Mouse (Mus musculus) neural tube, embryonic 14.5 days (tissue): ENCODE data around the gene Ccdc157. TPM values are rescaled to one million over a fixed set of nuclear protein-coding genes. Genes with fewer than 3 reads are reported as not detected.

Source experiments
- ATAC-seq: fragments of 200-750 bp; cut with Nextera tagmentation; 2 replicates; pipeline ENCODE4 v1.8.0; 2017; ENCODE audit warnings: low read depth, mild to moderate bottlenecking, moderate TSS enrichment, moderate library complexity
- H3K27ac ChIP-seq: fragments of 300-500 bp; sonication (generic); 2 replicates; pipeline ENCODE4 v1.5.1; 2014; ENCODE audit warnings: low read depth, mild to moderate bottlenecking, control low read depth, low read length, moderate library complexity, mixed read lengths
- H3K27me3 ChIP-seq: fragments of 300-500 bp; sonication (generic); 2 replicates; pipeline ENCODE4 v1.6.1; 2014; ENCODE audit warnings: low read length; ENCODE audit not compliant: control insufficient read depth, insufficient read depth
- H3K36me3 ChIP-seq: fragments of 300-500 bp; sonication (generic); 2 replicates; pipeline ENCODE4 v1.6.1; 2014; ENCODE audit warnings: low read length, mixed read lengths; ENCODE audit not compliant: control insufficient read depth, insufficient read depth
- H3K4me1 ChIP-seq: fragments of 300-500 bp; sonication (generic); 2 replicates; pipeline ENCODE4 v1.6.1; 2014; ENCODE audit warnings: low read length; ENCODE audit not compliant: control insufficient read depth, insufficient read depth
- H3K4me2 ChIP-seq: fragments of 300-500 bp; sonication (generic); 2 replicates; pipeline ENCODE4 v1.6.1; 2014; ENCODE audit warnings: mild to moderate bottlenecking, low read depth, low read length, control low read depth
- H3K4me3 ChIP-seq: fragments of 300-500 bp; sonication (generic); 2 replicates; pipeline ENCODE4 v1.5.1; 2014; ENCODE audit warnings: low read depth, low read length, control low read depth, mixed read lengths
- H3K9ac ChIP-seq: fragments of 300-500 bp; sonication (generic); replicated peaks from 2 replicates; pipeline ENCODE4 v1.6.1; 2014; ENCODE audit warnings: low read depth, mild to moderate bottlenecking, control low read depth, low read length, mixed read lengths
- H3K9me3 ChIP-seq: fragments of 300-500 bp; sonication (generic); 2 replicates; pipeline ENCODE4 v1.6.1; 2016; ENCODE audit warnings: low read length; ENCODE audit not compliant: control insufficient read depth
- WGBS: fragments of 180-500 bp; shearing (Covaris S2); extraction: QIAGEN DNeasy Blood & Tissue Kit; methylation state at CpG from one replicate; pipeline ENCODE4 v1.1.7; 2014; 5-methylcytosine and 5-hydroxymethylcytosine counted together
- polyA plus RNA-seq: library from polyadenylated mRNA; unstranded; fragments of >200 nt; fragmentation: Nextera tagmentation; extraction: Ambion mirVana; gene quantifications from 2 replicates; pipeline ENCODE4 v1.2.1, GENCODE M21; 2014

Ccdc157 gene
- polyA plus RNA-seq = 5.8 and 6.7 TPM in 2 replicates

DNA sequence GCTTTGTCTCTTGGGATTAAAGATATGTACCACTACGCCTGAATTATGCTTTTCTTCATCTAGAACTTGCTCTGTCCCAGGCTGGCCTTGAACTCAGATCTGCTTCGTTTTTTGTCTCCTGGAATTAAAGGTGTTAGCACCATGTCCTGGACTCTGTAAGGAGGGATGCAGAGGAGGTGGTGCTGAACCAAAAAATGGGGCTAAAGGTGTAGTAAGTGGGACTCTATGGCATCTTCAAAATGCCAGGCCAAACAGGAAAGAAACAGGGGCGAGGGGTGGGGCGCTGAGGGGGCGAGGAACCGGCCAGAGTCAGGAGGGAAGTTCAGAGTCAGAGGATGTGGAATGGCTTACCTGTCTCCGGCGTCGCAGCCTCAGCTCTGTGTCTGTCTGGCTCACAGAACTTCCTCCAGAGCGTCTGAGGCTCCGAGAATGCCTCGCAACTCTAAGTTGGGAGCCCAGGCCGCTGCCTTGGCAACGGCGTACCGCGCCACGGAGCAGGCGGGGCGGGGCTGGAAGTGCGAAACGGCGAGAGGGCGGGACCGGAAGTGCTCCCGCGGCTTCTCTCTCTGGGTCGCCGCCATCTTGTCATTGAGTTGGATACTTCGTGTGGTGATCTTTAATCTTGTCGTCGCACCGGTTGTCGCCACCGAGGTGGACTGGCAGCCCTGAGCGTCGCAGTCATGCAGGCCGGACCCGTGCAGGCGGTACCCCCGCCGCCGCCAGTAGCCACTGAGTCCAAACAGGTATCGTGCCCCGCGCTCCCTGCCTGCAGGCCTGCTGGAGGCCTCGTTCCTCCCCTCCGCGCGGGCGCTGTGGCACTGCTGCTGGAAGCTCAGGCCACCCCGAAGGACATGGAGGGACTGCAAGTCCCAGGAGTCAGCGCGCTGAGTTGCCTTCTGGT, at the start of gene Ccdc157, which contains the start of gene Sf3a1:
TSS of gene Ccdc157 (minus strand) at position 486 of the 901 bp plus-strand sequence.
TSS of gene Sf3a1 (plus strand) at position 543 of the 901 bp plus-strand sequence.
- H3K9ac ChIP-seq = peak within 1 kb of the TSS; percentile 82
- peak within 1 kb of the TSS; percentile 90 for H3K4me2 ChIP-seq
- 2% methylated on average over 54 of the region's 54 CpGs for WGBS

DNA sequence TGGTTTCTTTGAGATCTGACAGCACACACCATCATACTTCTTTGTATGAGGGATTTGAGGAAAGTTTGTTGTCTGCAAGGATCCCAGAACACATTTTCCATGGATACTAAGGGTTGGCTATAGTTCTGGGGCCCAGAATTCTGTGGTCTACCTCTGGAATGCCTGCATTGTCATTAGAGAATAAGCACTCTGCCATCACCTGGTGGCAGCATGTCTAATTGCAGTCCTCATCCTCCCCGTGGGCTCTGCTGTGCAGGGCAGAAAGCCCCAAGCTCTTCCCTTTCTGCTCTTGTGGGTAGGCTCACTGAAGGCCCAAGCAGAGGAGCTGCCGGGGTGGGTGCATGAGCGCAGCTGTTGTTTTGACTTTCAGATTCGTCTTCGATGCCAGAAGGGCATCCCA, 49.5 kb upstream of the Ccdc157 start:
- 82% methylated on average over 5 of the region's 5 CpGs for WGBS
- no peak for ATAC-seq
- H3K4me1 ChIP-seq = no peaks in the 10 kb centered on the region
- H3K9me3 ChIP-seq = no peaks in the 10 kb centered on the region
- no peaks in the 10 kb centered on the region for H3K27me3 ChIP-seq
- no peak overlapping the region for H3K4me2 ChIP-seq
- H3K4me3 ChIP-seq = no peak overlapping the region
- H3K9ac ChIP-seq = no peak overlapping the region
- no peak overlapping the region for H3K27ac ChIP-seq
- peaks cover 15% of the 10 kb centered on the region for H3K36me3 ChIP-seq

More for the DNA sequence above, at the start of gene Ccdc157, which contains the start of gene Sf3a1:
- peak within 1 kb of the TSS; percentile 91 for H3K27ac ChIP-seq
- peaks cover 29% of the 10 kb centered on the region for H3K4me1 ChIP-seq
- H3K9me3 ChIP-seq = no peaks in the 10 kb centered on the region
- no peaks in the 10 kb centered on the region for H3K27me3 ChIP-seq
- peak; percentile 98 for ATAC-seq
- H3K4me3 ChIP-seq = peak within 1 kb of the TSS; percentile 82
- peaks cover 22% of the 10 kb centered on the region for H3K36me3 ChIP-seq

DNA sequence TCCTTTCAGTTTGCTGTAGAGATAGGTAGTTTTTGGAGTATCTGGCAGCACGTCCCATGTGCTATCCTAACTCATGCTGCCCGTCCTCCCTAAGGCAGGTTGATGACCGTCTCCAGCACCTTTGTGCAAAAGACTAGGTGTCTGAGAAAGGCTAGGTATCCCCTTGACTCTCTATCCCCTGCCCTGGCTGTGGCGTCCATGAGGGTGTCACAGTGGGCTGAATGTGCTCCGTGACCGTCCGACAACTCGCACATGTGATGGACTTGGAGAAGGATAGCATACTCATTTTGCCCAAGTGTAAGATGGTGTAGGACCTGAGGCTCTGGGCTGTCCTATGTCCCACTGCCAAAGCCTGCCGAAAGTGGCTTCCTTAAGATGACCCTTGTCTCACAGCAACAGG, 47.6 kb upstream of the Ccdc157 start:
- Histone ChIP-seq H3K4me3 (no peak overlapping the region), H3K4me1 (0 out of 2 replicates have a peak, but pooled peaks cover 3% of the 10 kb centered on the region), H3K27me3 (no peaks in the 10 kb centered on the region), H3K9ac (no peak overlapping the region), H3K4me2 (no peak overlapping the region), H3K27ac (no peak overlapping the region), H3K36me3 (peaks cover 6% of the 10 kb centered on the region; the same call in 1 of the 2 replicates), H3K9me3 (no peaks in the 10 kb centered on the region)
- ATAC-seq = no peak
- 95% methylated on average over 9 of the region's 9 CpGs for WGBS

DNA sequence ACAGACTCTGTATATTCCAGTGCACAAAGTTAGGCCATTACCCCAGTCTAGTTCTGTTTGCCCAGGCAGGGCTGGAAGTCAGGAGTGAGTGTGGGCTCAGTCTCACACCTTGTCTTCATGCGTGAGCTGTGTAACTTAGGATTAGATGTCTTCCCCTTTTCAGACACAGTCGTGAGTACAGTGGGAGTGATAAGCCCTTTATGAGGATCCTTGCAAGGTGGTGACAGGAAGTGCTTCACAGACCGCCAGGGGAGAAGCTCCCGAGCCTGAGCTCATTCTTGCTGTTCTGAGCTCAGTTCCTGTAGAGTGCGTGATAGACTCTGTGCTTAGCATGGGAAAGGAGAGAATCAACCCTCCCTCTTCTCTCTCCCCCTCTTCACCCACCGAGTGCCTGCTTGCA, 46.5 kb upstream of the Ccdc157 start:
- H3K27me3 ChIP-seq = no peaks in the 10 kb centered on the region
- H3K4me1 ChIP-seq = 0 out of 2 replicates have a peak, but pooled peaks cover 3% of the 10 kb centered on the region
- no peak overlapping the region for H3K9ac ChIP-seq
- no peak overlapping the region for H3K4me2 ChIP-seq
- WGBS = 85% methylated on average over 6 of the region's 6 CpGs
- H3K36me3 ChIP-seq = peaks cover 6% of the 10 kb centered on the region; the same call in 1 of the 2 replicates
- H3K9me3 ChIP-seq = no peaks in the 10 kb centered on the region
- no peak for ATAC-seq
- H3K27ac ChIP-seq = no peak overlapping the region
- H3K4me3 ChIP-seq = no peak overlapping the region

DNA sequence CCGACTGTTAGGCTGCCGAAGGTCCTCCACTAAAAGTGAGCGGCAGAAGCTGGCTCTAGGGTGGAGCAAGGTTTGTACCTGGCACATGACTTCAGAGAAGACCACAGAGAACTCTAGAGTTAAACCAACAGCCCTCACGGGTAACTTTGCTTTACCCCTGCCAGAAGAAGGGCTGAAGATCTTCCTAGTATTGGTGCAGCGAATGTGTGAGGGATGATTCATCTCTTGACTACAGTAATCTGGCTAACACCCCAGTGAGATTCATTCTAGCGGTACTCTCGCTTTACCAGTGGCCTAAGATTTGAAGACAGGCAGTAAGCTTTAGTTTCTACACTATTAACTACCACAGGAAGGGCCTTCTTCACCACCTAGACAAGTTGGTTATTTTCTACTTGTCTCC, 45.9 kb upstream of the Ccdc157 start:
- H3K27ac ChIP-seq = no peak overlapping the region
- no peak overlapping the region for H3K9ac ChIP-seq
- 92% methylated on average over 7 of the region's 7 CpGs for WGBS
- ATAC-seq = no peak
- H3K36me3 ChIP-seq = peaks cover 6% of the 10 kb centered on the region; the same call in 1 of the 2 replicates
- no peak overlapping the region for H3K4me2 ChIP-seq
- no peaks in the 10 kb centered on the region for H3K9me3 ChIP-seq
- H3K4me1 ChIP-seq = 0 out of 2 replicates have a peak, but pooled peaks cover 3% of the 10 kb centered on the region
- H3K27me3 ChIP-seq = no peaks in the 10 kb centered on the region
- no peak overlapping the region for H3K4me3 ChIP-seq

DNA sequence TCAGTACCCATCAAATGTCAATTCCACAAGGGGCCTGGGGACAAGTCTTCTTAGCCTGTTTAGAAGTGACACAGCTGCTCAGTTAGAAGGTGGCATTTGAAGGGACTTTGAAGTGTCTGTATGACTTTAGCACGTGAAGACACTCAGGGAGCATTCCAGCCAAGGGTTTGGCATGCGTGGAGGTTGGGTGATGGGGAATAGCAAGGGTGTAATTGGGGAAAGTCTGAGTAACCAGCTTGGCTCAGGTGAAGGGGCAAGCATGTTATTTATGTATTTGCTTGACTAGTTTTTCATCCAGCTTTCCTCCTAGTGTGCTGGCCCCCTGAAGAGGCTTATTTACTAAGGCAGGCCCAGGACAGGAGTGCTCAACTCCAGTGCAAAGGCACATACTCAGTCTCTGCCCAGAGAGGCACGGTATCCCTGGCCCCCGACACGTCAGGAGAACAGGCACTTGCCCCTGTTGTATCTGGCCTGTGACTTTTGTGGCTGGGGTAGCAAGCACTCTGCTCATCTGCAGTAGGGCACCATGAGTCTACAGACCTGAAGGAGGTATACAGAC, 45.1 kb upstream of the Ccdc157 start:
- H3K9me3 ChIP-seq = no peaks in the 10 kb centered on the region
- 86% methylated on average over 5 of the region's 5 CpGs for WGBS
- peaks cover 6% of the 10 kb centered on the region; the same call in 1 of the 2 replicates for H3K36me3 ChIP-seq
- H3K4me3 ChIP-seq = no peak overlapping the region
- no peak for ATAC-seq
- H3K27ac ChIP-seq = no peak overlapping the region
- 0 out of 2 replicates have a peak, but pooled peaks cover 3% of the 10 kb centered on the region for H3K4me1 ChIP-seq
- H3K9ac ChIP-seq = no peak overlapping the region
- no peak overlapping the region for H3K4me2 ChIP-seq
- no peaks in the 10 kb centered on the region for H3K27me3 ChIP-seq

DNA sequence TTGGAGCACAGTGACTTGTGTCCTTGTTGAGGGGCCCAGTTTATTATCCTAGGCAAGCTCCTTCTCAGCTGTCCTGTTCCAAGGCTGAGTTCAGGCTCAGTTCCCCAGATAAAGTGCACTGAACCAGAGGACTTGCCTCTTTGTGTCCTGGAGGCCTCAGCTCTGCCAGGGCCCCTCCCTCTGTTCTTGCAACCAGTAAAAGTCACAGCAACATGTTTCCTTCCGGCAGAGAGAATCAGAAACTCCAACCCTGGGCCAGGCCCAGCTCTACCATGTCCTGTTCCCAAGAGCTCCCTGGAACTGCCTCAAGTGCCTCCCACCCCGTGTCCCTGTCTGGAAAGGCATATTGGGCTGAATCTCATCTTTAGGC, 43.6 kb upstream of the Ccdc157 start:
- no peak for ATAC-seq
- Histone ChIP-seq H3K4me2 (no peak overlapping the region), H3K36me3 (peaks cover 6% of the 10 kb centered on the region; the same call in 1 of the 2 replicates), H3K9me3 (no peaks in the 10 kb centered on the region), H3K9ac (no peak overlapping the region), H3K4me3 (no peak overlapping the region), H3K4me1 (0 out of 2 replicates have a peak, but pooled peaks cover 3% of the 10 kb centered on the region), H3K27ac (no peak overlapping the region), H3K27me3 (no peaks in the 10 kb centered on the region)
- 52% methylated on average over 2 of the region's 2 CpGs for whole genome bisulfite sequencing

DNA sequence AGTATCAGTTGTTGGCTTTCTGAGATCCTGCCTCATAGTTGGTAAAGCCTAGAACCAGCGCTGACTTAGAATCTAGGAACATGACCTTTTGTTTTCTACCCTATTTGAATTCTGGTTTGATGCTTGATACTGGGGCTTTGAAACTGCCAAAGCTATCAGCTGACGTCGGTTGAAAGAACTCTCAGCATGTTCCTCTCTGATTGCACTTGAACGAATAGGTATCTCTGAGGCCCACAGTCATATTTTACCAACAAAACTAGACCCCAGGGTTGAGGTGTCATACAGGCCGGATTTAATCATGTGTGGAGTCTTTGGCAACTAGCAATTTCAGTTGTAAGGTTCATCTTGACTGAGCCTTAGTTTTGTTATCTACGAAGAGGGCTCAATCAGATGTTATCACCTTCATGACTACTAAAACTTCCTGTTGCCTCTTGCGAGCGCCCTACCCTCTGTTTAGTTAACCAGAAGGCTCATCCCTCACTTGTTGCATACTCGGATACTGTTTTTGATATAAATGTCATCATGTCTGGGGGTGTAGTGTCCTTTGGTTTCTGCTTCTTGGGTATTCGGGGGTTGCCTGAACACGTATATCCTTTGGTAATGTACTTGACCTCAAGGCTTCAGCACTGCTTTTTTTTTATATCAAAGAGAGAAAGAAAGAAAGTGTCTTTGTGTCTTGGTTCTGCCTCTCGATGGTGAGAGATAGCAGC, 43.1 kb upstream of the Ccdc157 start:
- Histone ChIP-seq H3K36me3 (peaks cover 6% of the 10 kb centered on the region; the same call in 1 of the 2 replicates), H3K4me3 (no peak overlapping the region), H3K4me2 (no peak overlapping the region), H3K9ac (no peak overlapping the region), H3K27me3 (no peaks in the 10 kb centered on the region), H3K9me3 (no peaks in the 10 kb centered on the region), H3K27ac (no peak overlapping the region), H3K4me1 (0 out of 2 replicates have a peak, but pooled peaks cover 3% of the 10 kb centered on the region)
- 79% methylated on average over 12 of the region's 12 CpGs for WGBS
- no peak for ATAC-seq
